26 mouse cellular contexts compared by ENCODE assay signal in genomic region chr19:47812091-47812490, GRCm38 (mm10). TPM values are rescaled to one million over a fixed set of nuclear protein-coding genes. Genes with fewer than 3 reads are reported as not detected.
DNase-seq lines count a peak whose midpoint lies in the region; ATAC-seq and TF ChIP-seq lines count a peak whose summit lies in the region.
"Had no signal": no experiment of that assay in that cellular context is flagged by ENCODE, and none has a peak within 500 bp of the region (broad histone marks: within the 10 kb centered on the region; RNA-seq: fewer than 3 reads in every experiment).

No protein-coding gene starts in this region.

- no peaks in the 10 kb centered on the region for H3K9me3 ChIP-seq in heart, embryonic 12.5 days (replicated peaks)
- no peaks in the 10 kb centered on the region for H3K9me3 ChIP-seq in midbrain, postnatal 0 days (ENCODE audit: low read length)
- no peaks in the 10 kb centered on the region for H3K9me3 ChIP-seq in midbrain, embryonic 14.5 days (ENCODE audit: control insufficient read depth, low read length)
- H3K9me3 ChIP-seq in MEL (replicated peaks; ENCODE audit: insufficient read depth, low read length): no peaks in the 10 kb centered on the region
- H3K9me3 ChIP-seq in liver, postnatal 0 days (ENCODE audit: low read length): no peaks in the 10 kb centered on the region
- H3K9me3 ChIP-seq: embryonic facial prominence, embryonic 13.5 days; forebrain, embryonic 13.5 days; heart, embryonic 10.5 days; heart, embryonic 15.5 days had no signal

- no peak overlapping the region for H3K4me3 ChIP-seq in heart, embryonic 12.5 days
- H3K4me3 ChIP-seq in midbrain, postnatal 0 days (ENCODE audit: low read depth, low read length): no peak overlapping the region
- no peak overlapping the region for H3K4me3 ChIP-seq in midbrain, embryonic 14.5 days (replicated peaks; ENCODE audit: low read depth, low read length)
- no peak overlapping the region for H3K4me3 ChIP-seq in MEL (ENCODE audit: control insufficient read depth in 1 of 2, insufficient read depth in 1 of 2, low read depth in 2 of 2, low read length in 2 of 2)
- no peak overlapping the region for H3K4me3 ChIP-seq in liver, postnatal 0 days (ENCODE audit: low read depth, low read length)
- H3K4me3 ChIP-seq: embryonic facial prominence, embryonic 13.5 days; forebrain, embryonic 13.5 days; gastrocnemius, adult 2 months; heart, embryonic 10.5 days; heart, embryonic 15.5 days had no signal

- no peaks in the 10 kb centered on the region for H3K4me1 ChIP-seq in heart, embryonic 12.5 days (replicated peaks)
- H3K4me1 ChIP-seq in midbrain, postnatal 0 days (ENCODE audit: insufficient read depth, low read length): no peaks in the 10 kb centered on the region
- no peaks in the 10 kb centered on the region for H3K4me1 ChIP-seq in midbrain, embryonic 14.5 days (ENCODE audit: control insufficient read depth, insufficient read depth, low read length)
- H3K4me1 ChIP-seq in MEL (ENCODE audit: control insufficient read depth in 1 of 2, insufficient read depth in 2 of 2, low read length in 2 of 2): no peaks in the 10 kb centered on the region
- no peaks in the 10 kb centered on the region for H3K4me1 ChIP-seq in liver, postnatal 0 days (ENCODE audit: insufficient read depth)
- H3K4me1 ChIP-seq: embryonic facial prominence, embryonic 13.5 days; heart, embryonic 10.5 days; heart, embryonic 15.5 days had no signal

- 75% methylated on average over 10 of the region's 10 CpGs for WGBS in heart, embryonic 12.5 days
- 75% methylated on average over 10 of the region's 10 CpGs for WGBS in midbrain, postnatal 0 days
- 82% methylated on average over 10 of the region's 10 CpGs for WGBS in midbrain, embryonic 14.5 days
- 72% methylated on average over 10 of the region's 10 CpGs for WGBS in liver, postnatal 0 days (ENCODE audit: insufficient replicate concordance)

- no peak for TF ChIP-seq POLR2A in MEL (IDR thresholded peaks at IDR 0.05; ENCODE audit: control insufficient read depth in 1 of 2, insufficient read depth in 1 of 2, low read depth in 1 of 2, low read length in 2 of 2, poor library complexity in 1 of 2)

- H3K4me2 ChIP-seq in heart, embryonic 12.5 days: no peak overlapping the region
- H3K4me2 ChIP-seq in midbrain, postnatal 0 days (ENCODE audit: low read depth, low read length, poor library complexity, severe bottlenecking): no peak overlapping the region
- H3K4me2 ChIP-seq in midbrain, embryonic 14.5 days (ENCODE audit: low read length): no peak overlapping the region
- no peak overlapping the region for H3K4me2 ChIP-seq in liver, postnatal 0 days (ENCODE audit: low read depth, low read length)
- H3K4me2 ChIP-seq: embryonic facial prominence, embryonic 13.5 days; forebrain, embryonic 13.5 days; heart, embryonic 15.5 days; hindbrain, embryonic 14.5 days had no signal

- peak; percentile 11 for TF ChIP-seq RAD21 in MEL (IDR thresholded peaks at IDR 0.05; ENCODE audit: low read depth, low read length)

- DNase-seq in heart, adult 11 months: peak; percentile 29
- no peak for DNase-seq in midbrain, postnatal 0 days (ENCODE audit: low spot score)
- no peak for DNase-seq in midbrain, embryonic 14.5 days
- DNase-seq in MEL (ENCODE audit: low read depth, low spot score) (no peak), ZHBTc4 (ENCODE audit: low read depth, low spot score) (peak; percentile 65)
- DNase-seq in frontal cortex, postnatal 14 days (ENCODE audit: low spot score in 2 of 2): no peak
- DNase-seq in liver, postnatal 0 days: no peak
- DNase-seq: adrenal gland, adult 2 months; adrenal gland, postnatal 25 days; cerebellum, adult 18-20 months; cerebellum, adult 9-11 months; cerebellum, postnatal 36 days; forebrain, postnatal 0 days; gastrocnemius, adult 2 months; gastrocnemius, postnatal 25 days; heart, adult 18-20 months; heart, postnatal 14 days; kidney, adult 11 months had no signal

- H3K27me3 ChIP-seq in heart, embryonic 12.5 days (replicated peaks): no peaks in the 10 kb centered on the region
- no peaks in the 10 kb centered on the region for H3K27me3 ChIP-seq in midbrain, postnatal 0 days (ENCODE audit: insufficient read depth, low read length)
- H3K27me3 ChIP-seq in midbrain, embryonic 14.5 days (ENCODE audit: control insufficient read depth, insufficient read depth, low read length): no peaks in the 10 kb centered on the region
- peaks cover 0 to 1% of the 10 kb centered on the region in 2 experiments; a peak in 1 of 4 replicates for H3K27me3 ChIP-seq in MEL (ENCODE audit: control insufficient read depth in 1 of 2, insufficient read depth in 2 of 2, low read length in 2 of 2)
- no peaks in the 10 kb centered on the region for H3K27me3 ChIP-seq in liver, postnatal 0 days (ENCODE audit: insufficient read depth, low read length)
- H3K27me3 ChIP-seq: embryonic facial prominence, embryonic 13.5 days; forebrain, embryonic 13.5 days; heart, embryonic 15.5 days had no signal

- H3K36me3 ChIP-seq in heart, embryonic 12.5 days: no peaks in the 10 kb centered on the region
- H3K36me3 ChIP-seq in midbrain, postnatal 0 days (ENCODE audit: insufficient read depth, low read length): no peaks in the 10 kb centered on the region
- no peaks in the 10 kb centered on the region for H3K36me3 ChIP-seq in midbrain, embryonic 14.5 days (ENCODE audit: control insufficient read depth, insufficient read depth, low read length)
- H3K36me3 ChIP-seq in MEL (ENCODE audit: control insufficient read depth in 1 of 2, insufficient read depth in 2 of 2, low read length in 2 of 2): no peaks in the 10 kb centered on the region
- no peaks in the 10 kb centered on the region for H3K36me3 ChIP-seq in liver, postnatal 0 days (replicated peaks; ENCODE audit: insufficient read depth, low read length)
- H3K36me3 ChIP-seq: embryonic facial prominence, embryonic 13.5 days; heart, embryonic 10.5 days; heart, embryonic 15.5 days had no signal

- H3K79me2 ChIP-seq in MEL (ENCODE audit: control insufficient read depth, insufficient read depth, low read length, poor library complexity): no peaks in the 10 kb centered on the region

- no peak for TF ChIP-seq EP300 in MEL (IDR thresholded peaks at IDR 0.05; ENCODE audit: low read depth in 1 of 2, low read length in 2 of 2)
- TF ChIP-seq EP300 in liver, postnatal 0 days (IDR thresholded peaks at IDR 0.05; ENCODE audit: low read depth): no peak

- TF ChIP-seq CTCF in midbrain, postnatal 0 days (IDR thresholded peaks at IDR 0.05): 0 out of 2 replicates have a peak, but pooled peaks have one; percentile 5
- TF ChIP-seq CTCF in MEL (IDR thresholded peaks at IDR 0.05 in 2 of 3, conservative IDR thresholded peaks at IDR 0.05 in 1 of 3; ENCODE audit: control insufficient read depth in 1 of 3, insufficient read depth in 1 of 3, low read depth in 2 of 3, low read length in 3 of 3, poor library complexity in 1 of 3, severe bottlenecking in 1 of 3): peak in 1 of 3 experiments; percentile 10; a peak in 1 of 6 replicates
- TF ChIP-seq CTCF in liver, postnatal 0 days (IDR thresholded peaks at IDR 0.05; ENCODE audit: low read depth): no peak

- H3K27ac ChIP-seq in heart, embryonic 12.5 days (ENCODE audit: poor library complexity, severe bottlenecking): no peak overlapping the region
- H3K27ac ChIP-seq in midbrain, postnatal 0 days (ENCODE audit: low read depth, low read length): no peak overlapping the region
- no peak overlapping the region for H3K27ac ChIP-seq in midbrain, embryonic 14.5 days (replicated peaks; ENCODE audit: low read depth, low read length)
- H3K27ac ChIP-seq in MEL (ENCODE audit: control insufficient read depth, low read depth, low read length): no peak overlapping the region
- no peak overlapping the region for H3K27ac ChIP-seq in liver, postnatal 0 days (ENCODE audit: low read depth)
- H3K27ac ChIP-seq: embryonic facial prominence, embryonic 13.5 days; forebrain, embryonic 13.5 days; gastrocnemius, adult 2 months; heart, embryonic 10.5 days; heart, embryonic 15.5 days; hindbrain, embryonic 14.5 days had no signal

- no peak for ATAC-seq in heart, embryonic 12.5 days (ENCODE audit: insufficient number of reproducible peaks, low FRiP score)
- ATAC-seq in midbrain, postnatal 0 days (ENCODE audit: low FRiP score): no peak
- no peak for ATAC-seq in midbrain, embryonic 14.5 days (ENCODE audit: low FRiP score, low TSS enrichment)
- no peak for ATAC-seq in liver, postnatal 0 days
- ATAC-seq: activated CD4-positive, CD25-positive, alpha-beta regulatory T cell, adult 4 months; forebrain, embryonic 13.5 days; forebrain, postnatal 0 days had no signal

- H3K9ac ChIP-seq in heart, embryonic 12.5 days: no peak overlapping the region
- no peak overlapping the region for H3K9ac ChIP-seq in midbrain, postnatal 0 days (replicated peaks; ENCODE audit: low read length, poor library complexity, severe bottlenecking)
- no peak overlapping the region for H3K9ac ChIP-seq in midbrain, embryonic 14.5 days (replicated peaks; ENCODE audit: low read length)
- H3K9ac ChIP-seq in MEL (ENCODE audit: control insufficient read depth, low read depth, low read length, poor library complexity, severe bottlenecking): no peak overlapping the region
- H3K9ac ChIP-seq in liver, postnatal 0 days (replicated peaks): no peak overlapping the region
- H3K9ac ChIP-seq: embryonic facial prominence, embryonic 13.5 days; forebrain, embryonic 13.5 days; forebrain, postnatal 0 days; heart, embryonic 15.5 days; hindbrain, embryonic 14.5 days had no signal

TF ChIP-seq in MEL, 35 proteins besides CTCF, POLR2A, EP300 and RAD21 (continues in another document):
- TF ChIP-seq MEF2A (IDR thresholded peaks at IDR 0.05; ENCODE audit: extremely low read depth, insufficient replicate concordance, low read depth, low read length, poor library complexity, severe bottlenecking): no peak

RNA-seq across cellular contexts. Expression of gene Gsto1, which starts 42.7 kb away (rescaled TPM):
- polyA plus RNA-seq in heart, embryonic 12.5 days (2016; fragmentation: Nextera tagmentation; extraction: Ambion mirVana): 81.4 and 84.0 TPM in 2 replicates
- 95.4 and 142 TPM in 2 replicates for total RNA-seq in midbrain, postnatal 0 days (2014; rRNA removed)
- polyA plus RNA-seq in midbrain, postnatal 0 days (2015; fragmentation: Nextera tagmentation; extraction: Ambion mirVana): 148 and 152 TPM in 2 replicates
- polyA plus RNA-seq in midbrain, embryonic 14.5 days (2014; fragmentation: Nextera tagmentation; extraction: Ambion mirVana): 115 and 150 TPM in 2 replicates
- 114 and 143 TPM in 2 replicates for total RNA-seq in MEL (2012; rRNA removed)
- polyA plus RNA-seq in MEL (2012; ENCODE audit: insufficient read depth in 1 of 2, insufficient read length in 2 of 2, low read depth in 1 of 2, low replicate concordance in 2 of 2, missing spikeins in 1 of 2): 100 to 1,000 TPM; 190 to 461 TPM
- polyA plus RNA-seq in liver, postnatal 0 days (2015; fragmentation: Nextera tagmentation; extraction: Ambion mirVana): 151 and 198 TPM in 2 replicates

RNA-seq across cellular contexts. Expression of gene Gsto2, which starts 53.2 kb away (rescaled TPM):
- polyA plus RNA-seq in heart, embryonic 12.5 days (2016; fragmentation: Nextera tagmentation; extraction: Ambion mirVana): 0.76 and 1.3 TPM in 2 replicates
- total RNA-seq in midbrain, postnatal 0 days (2014; rRNA removed): 0.16 and 0.66 TPM in 2 replicates
- polyA plus RNA-seq in midbrain, postnatal 0 days (2015; fragmentation: Nextera tagmentation; extraction: Ambion mirVana): 1.1 TPM in 2 replicates
- polyA plus RNA-seq in midbrain, embryonic 14.5 days (2014; fragmentation: Nextera tagmentation; extraction: Ambion mirVana): 1.0 and 1.2 TPM in 2 replicates
- not detected in 2 replicates for total RNA-seq in MEL (2012; rRNA removed)
- under 1 TPM in 1 of 2 experiments, not detected in 1; 0.14 TPM for polyA plus RNA-seq in MEL (2012; ENCODE audit: insufficient read depth in 1 of 2, insufficient read length in 2 of 2, low read depth in 1 of 2, low replicate concordance in 2 of 2, missing spikeins in 1 of 2)
- polyA plus RNA-seq in liver, postnatal 0 days (2015; fragmentation: Nextera tagmentation; extraction: Ambion mirVana): 0.25 and 0.39 TPM in 2 replicates
- total RNA-seq: hematopoietic stem cell, adult 5-6 weeks had no signal

Comparison
In these comparisons a context has a peak if more than half of its experiments do, and no peak if none do; other contexts are left out.
1. DNase-seq: peak in heart, adult 11 months (single experiment) and ZHBTc4 (single experiment); none in midbrain, postnatal 0 days (single experiment), midbrain, embryonic 14.5 days (single experiment), MEL (single experiment), frontal cortex, postnatal 14 days (0 of 2) and liver, postnatal 0 days (single experiment).